Mouse (Mus musculus) monocyte, adult 2 months (primary cell): ENCODE results near the gene Gm37240.

Experiments used
- DNase-seq, 2 experiments: peaks; one replicate each; pipeline ENCODE4 v3.0.0; 2022; ENCODE audit warnings: low spot score in 2 of 2, low read depth in 1 of 2

Gm37240 gene

DNA sequence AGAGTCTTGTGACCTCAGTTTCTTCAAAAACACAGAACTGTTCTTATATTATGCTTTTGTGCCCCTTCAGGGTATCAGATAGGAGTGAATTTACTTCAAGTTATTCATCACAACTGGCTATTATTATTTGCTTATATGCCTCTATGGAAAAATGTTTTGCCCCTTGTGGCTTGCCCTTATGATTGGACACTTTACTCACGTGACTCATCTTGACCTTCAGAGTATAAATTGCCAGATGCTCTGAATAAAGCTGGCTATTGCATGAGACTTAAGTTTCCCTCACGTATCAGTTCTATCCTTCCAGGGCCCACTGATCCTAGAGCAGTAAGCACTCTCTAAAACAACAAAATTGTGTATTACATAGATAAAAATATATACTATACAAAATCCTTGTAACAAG is 1385.2 kb downstream of the Gm37240 start:
- DNase-seq: no peak

DNA sequence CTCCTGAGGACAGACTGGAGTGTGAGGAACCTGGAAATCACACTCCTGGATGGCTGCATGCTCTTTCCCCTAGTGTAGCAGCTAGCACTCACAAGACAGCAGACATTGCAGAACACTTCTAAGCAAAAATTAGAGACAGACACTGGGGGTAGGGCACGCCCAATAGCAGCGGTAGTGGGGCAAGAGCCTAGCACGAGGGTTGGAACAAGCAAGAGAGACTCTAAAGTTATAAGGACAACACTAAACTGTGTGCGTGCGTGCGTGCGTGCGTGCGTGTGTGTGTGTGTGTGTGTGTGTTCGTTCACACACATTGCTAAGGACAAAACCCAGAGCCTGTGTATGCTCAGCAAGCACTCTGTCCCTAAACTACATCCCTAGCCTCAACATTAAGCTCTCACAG is 1386.8 kb downstream of the Gm37240 start:
- DNase-seq: no peak

DNA sequence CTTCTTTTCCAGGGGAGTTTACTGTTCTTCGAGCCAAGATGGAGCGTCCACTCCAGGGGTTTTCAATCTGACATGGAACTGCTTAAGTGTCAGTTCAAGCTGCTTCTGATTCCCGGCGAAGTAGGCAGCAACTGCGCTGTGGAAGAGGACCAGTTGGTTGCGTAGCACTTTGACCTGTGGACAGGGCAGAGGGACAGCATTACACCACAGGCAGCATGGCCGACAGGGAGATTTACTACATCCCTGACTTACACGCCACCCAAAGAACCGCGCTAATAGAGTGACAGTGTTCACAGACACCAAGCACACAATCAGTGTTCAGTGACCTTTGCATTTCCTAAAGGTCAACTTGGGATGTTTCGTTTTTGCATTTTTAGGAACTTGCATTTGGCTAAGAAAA is 1389.6 kb downstream of the Gm37240 start:
- DNase-seq: no peak

DNA sequence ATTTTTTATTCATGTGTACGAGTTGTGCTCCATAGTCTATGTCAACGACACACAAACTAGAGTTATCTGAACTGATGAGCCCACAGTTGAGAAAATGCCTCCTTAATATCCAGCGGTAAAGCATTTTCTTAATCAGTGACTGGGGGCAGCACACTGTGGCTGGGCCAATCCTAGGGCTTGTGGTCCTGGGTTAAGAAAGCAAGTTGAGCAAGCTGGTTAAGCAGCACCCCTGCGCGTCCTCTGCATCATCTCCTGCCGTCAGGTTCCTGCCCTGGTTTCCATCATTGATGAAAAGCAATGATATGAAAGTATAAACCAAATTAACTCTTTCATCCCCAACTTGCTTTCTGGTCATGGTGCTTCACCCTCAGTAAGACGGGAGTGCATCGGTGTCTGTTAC is 1394.7 kb downstream of the Gm37240 start:
- DNase-seq: no peak

DNA sequence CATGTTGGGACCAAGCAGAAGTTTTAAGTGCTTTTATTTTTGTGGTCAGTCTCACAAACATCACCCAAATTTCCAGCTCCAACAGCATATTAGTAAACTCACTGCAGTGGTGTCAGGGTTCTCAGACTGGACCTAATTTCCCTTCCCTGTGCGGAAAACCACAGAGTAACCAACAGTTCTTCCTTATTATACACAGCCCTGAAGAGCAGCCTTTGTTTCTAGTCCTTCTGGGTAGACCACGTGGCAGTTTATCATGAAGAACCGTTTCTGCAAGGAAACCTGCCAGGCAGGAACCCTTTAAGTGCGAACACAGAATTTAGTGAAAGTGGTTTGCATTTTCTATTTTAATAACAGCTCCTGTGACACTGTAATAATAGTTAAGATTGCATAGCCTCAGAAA is 1395.2 kb downstream of the Gm37240 start:
- DNase-seq: no peak

DNA sequence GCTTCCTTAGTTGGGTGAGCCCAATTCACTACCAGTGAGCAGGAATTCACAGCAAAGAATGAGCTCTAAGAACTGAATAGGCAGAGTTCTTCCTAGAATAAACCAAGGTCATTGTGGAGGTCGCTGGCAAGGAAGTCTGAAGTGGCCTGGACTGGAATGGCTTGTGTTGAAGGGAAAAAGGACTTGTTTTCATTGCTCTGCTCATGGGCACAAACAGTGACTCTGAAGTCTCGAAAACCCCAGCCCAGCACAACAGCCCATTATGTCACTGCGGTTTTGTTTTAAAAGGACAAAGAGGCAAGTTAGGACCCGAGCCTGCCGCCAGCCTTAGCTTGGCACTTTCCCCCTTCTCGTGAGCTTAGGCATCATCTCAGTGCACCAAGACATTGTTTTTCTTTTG is 1398.6 kb downstream of the Gm37240 start:
- no peak for DNase-seq

DNA sequence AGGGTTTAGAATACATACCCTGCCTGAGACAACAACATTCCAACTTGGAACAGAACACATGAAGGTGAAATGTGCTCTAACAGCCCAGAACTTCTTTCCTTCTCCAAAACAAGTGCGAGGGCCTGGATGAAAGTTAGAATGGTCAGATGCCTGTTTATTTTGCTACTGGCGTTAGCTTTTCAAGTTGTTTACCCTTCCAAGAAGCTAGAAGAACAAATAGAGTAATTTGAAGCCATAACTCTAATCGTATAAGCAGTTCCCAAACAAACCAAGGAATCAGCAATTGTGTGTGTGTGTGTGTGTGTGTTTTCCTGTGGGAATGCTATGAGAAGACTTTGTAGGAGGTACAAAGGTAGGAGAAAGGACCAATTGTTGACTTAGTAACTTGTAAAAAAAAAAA is 1402.4 kb downstream of the Gm37240 start:
- no peak for DNase-seq

DNA sequence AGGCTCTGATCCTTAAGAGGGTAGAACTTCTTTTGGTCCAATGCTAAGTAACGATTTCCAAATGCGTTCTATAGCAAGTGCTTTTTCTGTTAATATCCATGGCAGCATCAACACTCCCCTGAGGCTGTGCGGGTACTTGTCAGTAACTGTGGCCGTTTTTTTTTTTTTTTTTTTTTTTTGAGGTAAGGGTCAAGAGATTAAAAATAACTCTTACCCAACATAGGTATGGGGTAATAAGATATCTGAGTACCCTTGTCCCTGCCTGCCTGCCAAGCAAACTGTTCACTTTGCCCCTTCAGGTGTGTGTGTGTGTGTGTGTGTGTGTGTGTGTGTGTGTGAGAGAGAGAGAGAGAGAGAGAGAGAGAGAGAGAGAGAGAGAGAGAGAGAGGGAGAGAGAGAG is 1403.0 kb downstream of the Gm37240 start:
- no peak for DNase-seq

DNA sequence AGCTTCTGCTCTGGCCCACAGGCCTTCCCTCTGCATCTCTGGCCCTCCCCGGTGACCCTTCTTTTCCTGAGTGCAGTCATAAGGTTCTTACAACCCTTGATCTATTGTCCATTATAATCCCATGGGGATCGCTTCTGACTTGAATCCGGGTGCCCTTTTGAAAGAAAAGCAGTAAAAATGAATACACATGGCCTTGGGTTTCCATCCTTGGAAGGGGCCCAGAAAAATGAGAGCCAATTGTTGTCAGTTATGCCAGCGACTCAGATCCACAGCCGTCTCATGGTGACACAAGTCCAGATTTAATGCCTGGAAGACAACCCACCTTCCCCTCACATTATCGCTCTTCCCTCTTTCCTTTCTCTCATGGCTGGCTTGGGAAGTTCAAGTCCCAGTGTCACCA is 1405.2 kb downstream of the Gm37240 start:
- no peak for DNase-seq

DNA sequence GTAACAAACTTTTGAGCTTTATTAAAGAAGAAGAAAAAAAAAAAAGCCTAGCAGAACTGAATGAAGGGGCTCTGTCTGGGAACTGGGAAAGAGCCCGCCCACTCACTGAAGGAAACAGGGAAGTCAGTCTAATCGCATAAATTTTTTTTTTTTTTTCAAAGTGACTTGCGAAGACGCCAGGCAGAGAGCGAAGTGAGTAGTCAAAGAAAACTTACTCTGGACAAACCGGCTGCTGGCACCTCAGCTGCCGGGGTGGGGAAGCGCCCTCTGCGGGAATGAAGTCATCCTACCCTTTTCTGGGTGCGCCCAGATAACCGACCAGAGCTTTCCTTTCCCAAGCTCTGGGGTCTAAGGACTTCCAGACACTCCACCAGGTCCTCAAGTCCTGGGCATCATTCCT is 1406.2 kb downstream of the Gm37240 start:
- no peak for DNase-seq

DNA sequence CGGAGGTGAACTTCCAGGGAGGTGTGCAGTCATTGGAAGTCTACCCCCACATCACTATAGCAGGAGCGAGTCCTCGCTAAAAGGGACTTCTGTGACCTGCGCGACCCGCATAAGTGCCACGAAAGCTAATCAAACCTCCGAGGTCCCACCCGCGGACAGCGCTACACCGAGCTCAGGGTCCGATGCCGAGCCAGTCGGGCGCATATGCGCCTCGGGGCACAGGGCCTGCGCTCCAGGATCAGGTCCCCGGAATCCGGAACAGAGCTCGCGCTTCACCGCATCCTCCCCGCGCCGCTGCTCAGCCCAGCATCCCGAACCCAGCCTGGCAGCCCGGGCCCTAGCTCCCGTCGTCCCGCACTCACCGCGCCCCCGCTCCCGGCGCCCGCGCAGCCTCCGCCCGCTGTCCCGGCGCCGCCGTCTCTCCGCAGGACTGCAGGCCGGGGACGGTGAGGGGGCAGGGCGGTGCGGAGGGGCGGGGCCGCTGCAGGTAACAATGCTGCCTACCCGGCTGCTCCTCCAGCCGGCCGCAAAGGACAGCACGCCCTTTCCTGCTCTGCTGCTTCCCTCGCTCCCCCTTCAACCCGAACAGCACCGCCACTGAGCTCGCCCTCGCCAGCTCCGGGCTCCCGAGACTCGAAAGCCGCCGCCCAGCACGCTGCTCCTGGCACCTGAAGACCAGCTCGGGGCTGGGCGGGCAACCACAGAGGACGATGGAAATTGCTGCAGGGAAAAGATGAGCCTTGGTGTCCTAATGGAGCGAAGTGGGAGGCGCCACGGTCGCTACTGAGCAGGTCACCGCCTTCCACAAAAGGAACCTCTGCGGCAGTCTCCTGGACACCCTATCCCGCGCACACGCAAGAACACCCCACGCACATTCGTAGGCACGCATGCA is 1407.1 kb downstream of the Gm37240 start, which contains the start of gene Fhdc1:
Gene Fhdc1, minus strand, starts transcription at position 424 of the 892 bp plus-strand sequence.
- DNase-seq: no peak

DNA sequence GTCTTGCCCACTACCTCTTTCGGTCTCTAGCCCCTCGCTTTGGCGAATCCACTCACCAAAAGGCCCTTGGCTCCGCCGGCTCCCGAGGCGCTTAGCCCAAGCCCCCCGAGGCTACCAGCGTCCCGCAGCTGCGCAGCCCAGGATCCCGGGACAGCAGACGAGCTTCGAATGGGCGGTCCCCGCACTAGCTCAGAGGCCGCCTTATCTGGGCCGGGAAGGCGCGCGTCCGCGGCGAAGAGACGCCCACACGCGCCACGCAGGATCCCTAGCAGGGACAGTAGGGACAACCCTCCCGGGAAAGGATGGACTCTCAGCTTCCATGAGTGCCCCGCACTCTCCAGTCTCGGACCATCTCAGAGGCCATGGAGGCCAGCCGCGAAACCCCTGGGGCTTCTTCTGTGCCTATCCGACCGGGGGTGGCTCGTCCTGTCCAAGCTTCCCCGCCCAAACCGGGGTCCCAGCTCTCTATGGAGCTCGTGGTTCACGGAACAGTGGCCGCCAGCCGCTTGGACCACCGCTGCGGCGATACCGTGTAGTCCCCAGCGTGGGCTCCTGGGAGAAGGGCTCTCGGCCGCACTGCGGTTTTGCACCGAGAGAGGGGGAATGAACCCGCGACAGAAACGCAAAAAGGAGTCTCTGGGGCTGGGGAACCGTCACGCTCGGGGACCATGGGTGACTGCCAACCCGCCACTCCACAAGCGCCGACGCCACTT is 1407.9 kb downstream of the Gm37240 start:
- DNase-seq: no peak

DNA sequence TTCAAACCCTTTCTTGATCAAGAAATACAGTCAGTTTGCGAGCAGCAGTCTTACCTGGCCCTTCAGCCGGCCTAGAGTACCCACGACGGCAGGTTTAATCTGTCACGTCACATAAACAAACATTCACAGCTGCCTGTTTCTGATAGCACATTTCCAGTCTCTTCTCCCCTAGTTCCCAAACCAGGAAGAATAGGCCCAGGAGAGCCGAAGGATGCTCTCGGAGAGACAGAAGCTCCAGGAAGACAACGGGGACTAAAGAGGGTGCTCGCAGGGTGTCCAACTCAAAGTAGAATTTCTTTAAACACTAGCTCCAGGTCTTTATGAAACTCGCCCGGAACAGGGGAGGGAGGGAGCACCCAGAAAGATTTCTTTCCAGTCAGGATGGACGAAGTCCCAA is 1408.4 kb downstream of the Gm37240 start:
- no peak for DNase-seq

DNA sequence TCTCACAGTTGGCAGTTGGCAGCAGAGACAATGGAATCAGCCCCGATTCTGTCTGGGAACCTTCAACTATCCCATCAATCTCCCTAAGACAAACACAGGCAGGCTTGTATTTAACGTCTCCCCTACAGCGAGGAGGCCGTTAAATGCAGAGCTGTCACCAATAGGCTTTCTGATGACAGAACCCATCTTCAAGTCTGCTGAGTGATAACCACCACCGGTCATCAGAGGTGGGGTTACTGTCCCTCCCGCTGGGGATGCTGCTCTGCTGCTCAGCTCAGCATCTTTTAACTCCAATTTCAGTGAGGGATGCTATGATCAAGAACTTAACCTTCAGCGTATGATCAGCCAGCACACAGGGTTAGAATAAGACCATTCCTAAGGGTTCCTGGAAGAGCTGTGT is 1409.1 kb downstream of the Gm37240 start:
- no peak for DNase-seq

DNA sequence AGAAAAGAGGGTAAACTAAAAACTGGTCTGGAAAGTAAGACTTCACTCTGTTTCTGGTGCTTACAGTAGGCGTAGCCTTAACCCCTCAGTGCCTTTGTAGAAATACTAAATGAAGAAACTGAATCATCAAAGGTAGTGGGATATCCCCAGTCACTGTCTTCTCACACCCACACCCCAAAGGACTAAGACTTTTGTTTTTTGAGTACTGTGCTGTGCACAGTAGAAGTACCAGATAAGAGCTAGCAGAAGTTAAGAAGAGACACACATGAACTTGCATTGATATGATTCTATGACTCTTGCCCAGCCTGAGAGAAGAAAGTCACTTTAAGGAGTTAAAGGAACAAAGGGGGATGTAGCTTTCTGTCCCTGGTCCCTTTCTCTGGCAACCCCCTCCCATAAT is 1409.8 kb downstream of the Gm37240 start:
- DNase-seq: no peak

DNA sequence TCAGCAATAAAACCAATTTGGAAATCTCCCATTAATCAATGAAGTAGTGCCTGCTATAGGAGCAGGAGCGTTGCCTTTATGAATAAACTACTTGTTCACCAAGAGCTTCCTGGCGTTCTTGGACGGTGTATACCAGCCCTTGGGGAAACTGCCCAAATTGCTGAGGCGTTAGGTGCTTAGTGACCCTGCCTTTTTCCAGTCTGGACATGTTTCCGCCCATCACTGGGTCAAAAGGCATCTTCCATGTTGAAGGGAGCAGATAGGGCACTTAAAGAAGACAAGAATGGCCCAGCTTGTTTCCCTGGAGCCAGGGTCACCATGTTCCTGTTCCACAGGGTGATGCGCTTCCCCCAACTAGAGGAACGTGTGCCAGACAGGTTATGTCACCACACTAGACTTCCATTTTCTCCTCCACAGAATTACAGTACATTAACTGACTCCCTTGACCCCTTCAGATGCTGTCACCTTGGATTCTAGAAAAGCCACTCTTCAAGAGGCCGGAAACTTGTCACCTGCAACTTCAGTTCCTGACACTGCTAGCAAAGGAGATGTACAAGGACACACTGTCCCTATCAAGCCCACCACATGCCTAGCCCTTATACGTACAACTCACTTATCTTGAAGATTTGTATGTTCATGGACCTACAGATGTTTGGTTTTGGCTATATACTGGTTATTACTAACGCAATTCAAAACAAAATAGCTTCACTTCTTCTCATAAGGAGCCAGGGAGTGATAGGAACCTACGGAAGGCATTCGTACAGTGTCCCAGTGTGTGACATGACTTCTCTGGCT is 1412.1 kb downstream of the Gm37240 start:
- DNase-seq: no peak

DNA sequence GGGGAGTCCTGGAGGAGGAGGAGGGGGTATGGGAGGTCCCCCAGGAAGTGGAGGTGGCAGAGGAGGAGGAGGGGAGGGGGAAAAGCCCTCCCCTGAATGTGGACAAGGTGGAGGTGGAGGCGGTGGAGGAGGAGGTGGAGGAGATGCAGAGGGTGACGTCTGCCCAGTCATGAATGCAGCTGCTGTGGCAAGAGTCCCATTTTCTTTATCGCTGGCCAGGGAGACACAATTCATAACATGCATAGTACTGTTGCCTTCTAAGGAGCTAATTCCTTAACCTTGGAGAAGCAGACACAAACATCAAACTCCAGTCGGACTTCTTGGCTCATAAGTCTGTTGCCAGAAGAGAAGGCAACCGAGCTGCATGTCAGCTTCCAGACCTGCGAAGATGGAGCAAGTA is 1412.9 kb downstream of the Gm37240 start:
- DNase-seq: no peak

DNA sequence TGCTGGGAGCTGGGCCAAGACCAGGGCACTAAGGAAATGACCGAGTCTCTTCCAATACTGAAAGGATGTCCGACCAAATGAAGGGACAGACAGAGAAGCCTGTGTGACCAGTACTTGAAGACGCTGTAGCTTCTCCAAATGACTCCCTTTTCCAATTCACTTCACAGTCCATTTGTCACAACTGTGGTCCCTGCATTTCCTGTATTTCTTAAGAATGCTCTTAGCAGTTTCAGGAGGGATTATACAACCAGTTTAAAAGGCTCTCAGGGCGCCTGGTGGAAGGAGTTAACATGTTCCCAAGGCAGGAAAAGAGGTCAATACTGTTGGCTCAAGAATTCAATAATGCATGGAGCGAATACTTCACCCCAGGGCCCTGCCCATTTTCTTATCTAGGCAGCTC is 1414.4 kb downstream of the Gm37240 start:
- no peak for DNase-seq

DNA sequence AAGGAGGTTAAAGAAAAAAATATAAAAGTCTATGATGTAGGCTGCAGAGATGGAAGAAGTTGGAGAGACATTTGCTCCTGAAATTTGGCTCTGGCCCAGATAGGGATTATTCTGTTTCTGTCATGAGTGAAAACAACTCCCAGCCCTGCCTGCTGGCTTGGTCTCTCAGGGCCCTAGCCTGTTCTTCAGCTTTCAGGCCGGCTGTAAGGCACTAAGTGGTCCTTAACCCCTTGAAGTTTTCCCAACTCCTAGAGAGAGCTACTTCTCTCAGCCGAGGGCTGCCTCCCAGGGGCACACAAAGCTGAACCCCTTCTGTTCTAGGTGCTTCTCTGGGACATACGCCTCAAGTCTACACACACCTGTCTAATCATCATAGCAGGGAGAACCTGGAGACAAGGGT is 1414.8 kb downstream of the Gm37240 start:
- no peak for DNase-seq

DNA sequence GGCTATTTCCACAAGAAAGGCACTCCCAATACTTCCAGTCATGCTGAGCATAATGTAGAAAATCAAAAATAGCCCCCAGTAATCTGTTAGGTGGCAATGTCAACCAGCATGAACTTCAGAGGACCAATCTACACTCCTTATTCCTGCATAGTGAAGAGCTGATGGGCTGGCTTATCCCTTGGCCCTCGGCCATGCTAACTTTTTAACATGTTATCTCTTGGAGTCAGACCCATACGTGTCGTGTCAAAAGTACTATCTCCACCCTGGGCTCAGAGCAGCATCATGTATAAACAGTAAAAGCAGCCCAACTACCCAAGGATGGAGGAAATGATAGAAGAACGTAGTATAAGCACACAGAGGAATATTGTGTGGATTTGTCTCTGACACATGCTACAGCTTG is 1416.2 kb downstream of the Gm37240 start:
- no peak for DNase-seq

DNA sequence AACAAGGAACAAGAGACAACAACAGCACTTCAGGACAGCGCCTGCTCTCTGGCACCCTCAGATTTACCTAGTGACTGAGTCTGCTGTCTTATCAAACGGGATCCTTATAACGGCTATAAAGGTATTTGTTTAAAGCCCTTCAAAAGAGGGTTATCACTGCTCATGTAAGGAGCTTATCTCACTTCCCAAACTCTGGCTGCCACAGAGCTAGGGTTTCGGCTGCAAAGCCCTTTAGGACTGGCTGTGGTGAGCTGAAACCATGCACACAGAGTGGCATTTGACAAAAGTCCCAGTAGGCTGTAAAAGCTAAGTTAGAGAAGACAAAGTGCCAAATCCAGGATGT is 1419.2 kb downstream of the Gm37240 start:
- DNase-seq: no peak
